Mouse (Mus musculus) megakaryocyte, embryonic 14.5 days (primary cell): ENCODE data around the gene Rbm20.

Experiments
- FLI1 ChIP-seq: IDR thresholded peaks from 2 replicates; pipeline ENCODE4 v1.6.1; 2012; ENCODE audit warnings: low read length, inconsistent platforms, mixed read lengths
- GATA1 ChIP-seq: IDR thresholded peaks from 3 replicates; pipeline ENCODE4 v1.6.1; 2012; ENCODE audit warnings: mixed read lengths, low read length, inconsistent platforms, borderline replicate concordance

GRCm38 (mm10) chr19:53764688-53765478, 87.8 kb downstream of the Rbm20 start:
- TF ChIP-seq GATA1 (no peak), FLI1 (no peak)
